Mouse (Mus musculus) embryonic facial prominence, embryonic 13.5 days (tissue): ENCODE data around the gene Fam57b. TPM values are rescaled to one million over a fixed set of nuclear protein-coding genes. Genes with fewer than 3 reads are reported as not detected.

Experiments
- ATAC-seq: fragments of 200-750 bp; cut with Nextera tagmentation; 2 replicates; pipeline ENCODE4 v1.8.0; 2017; ENCODE audit warnings: low read depth; ENCODE audit not compliant: insufficient number of reproducible peaks, insufficient read depth, low FRiP score, low TSS enrichment
- H3K27ac ChIP-seq: fragments of 300-500 bp; sonication (generic); 2 replicates; pipeline ENCODE4 v1.5.1; 2015; ENCODE audit warnings: moderate library complexity, mild to moderate bottlenecking, inconsistent platforms
- H3K27me3 ChIP-seq: fragments of 300-500 bp; sonication (generic); 2 replicates; pipeline ENCODE4 v1.6.1; 2015; ENCODE audit warnings: mild to moderate bottlenecking, inconsistent platforms
- H3K36me3 ChIP-seq: fragments of 300-500 bp; sonication (generic); 2 replicates; pipeline ENCODE4 v1.6.1; 2015; ENCODE audit warnings: mild to moderate bottlenecking, inconsistent platforms
- H3K4me1 ChIP-seq: fragments of 300-500 bp; sonication (generic); 2 replicates; pipeline ENCODE4 v1.6.1; 2015; ENCODE audit warnings: inconsistent platforms
- H3K4me2 ChIP-seq: fragments of 300-500 bp; sonication (generic); 2 replicates; pipeline ENCODE4 v1.6.1; 2015; ENCODE audit warnings: moderate library complexity, mild to moderate bottlenecking, inconsistent platforms
- H3K4me3 ChIP-seq: fragments of 300-500 bp; sonication (generic); 2 replicates; pipeline ENCODE4 v1.5.1; 2015; ENCODE audit warnings: mild to moderate bottlenecking, inconsistent platforms
- H3K9ac ChIP-seq: fragments of 300-500 bp; sonication (generic); 2 replicates; pipeline ENCODE4 v1.6.1; 2015; ENCODE audit warnings: mild to moderate bottlenecking, inconsistent platforms
- H3K9me3 ChIP-seq: fragments of 300-500 bp; sonication (generic); 2 replicates; pipeline ENCODE4 v1.6.1; 2016; ENCODE audit warnings: inconsistent platforms
- WGBS: fragments of 180-500 bp; shearing (Covaris S2); methylation state at CpG from one replicate; pipeline ENCODE4 v1.1.7; 2015; ENCODE audit warnings: mixed read lengths; 5-methylcytosine and 5-hydroxymethylcytosine counted together
- polyA plus RNA-seq: library from polyadenylated mRNA; unstranded; fragments of >200 nt; fragmentation: Nextera tagmentation; extraction: Ambion mirVana; gene quantifications from 2 replicates; pipeline ENCODE4 v1.2.1, GENCODE M21; 2015

The Fam57b gene
- polyA plus RNA-seq, 1 experiment from 2014 or later: 0.70 TPM

- Histone ChIP-seq H3K4me2 (no peak overlapping the region), H3K27ac (no peak overlapping the region), H3K9ac (no peak overlapping the region), H3K4me3 (no peak overlapping the region), H3K36me3 (no peaks in the 10 kb centered on the region), H3K4me1 (peaks cover 17% of the 10 kb centered on the region), H3K9me3 (peaks cover 6% of the 10 kb centered on the region; the same call in 1 of the 2 replicates), H3K27me3 (peaks cover 41% of the 10 kb centered on the region)
- WGBS: 84% methylated on average over 2 of the region's 2 CpGs
- no peak for ATAC-seq
Measured at GRCm38 (mm10) chr7:126845516-126845915, 48.0 kb downstream of the Fam57b start.

DNA sequence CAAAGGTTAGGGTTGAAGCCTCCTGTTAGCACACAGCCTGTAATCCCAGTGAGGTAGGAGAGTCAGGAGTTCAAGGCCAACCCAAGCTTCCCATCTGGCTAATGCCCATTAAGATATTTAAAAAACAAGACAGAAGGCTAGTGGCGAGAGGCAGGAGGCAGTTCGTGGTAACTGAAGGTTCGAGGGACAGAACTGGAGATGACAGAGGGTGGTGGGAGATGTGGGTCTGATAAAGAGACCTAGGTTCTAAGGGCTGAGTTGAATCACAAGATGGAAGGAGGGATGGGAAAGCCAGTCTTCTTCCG, 49.6 kb downstream of the Fam57b start, which contains the start of gene Doc2a:
Doc2a (plus strand) TSS at position 301 of the 305 bp plus-strand sequence.
- H3K4me3 ChIP-seq: peak within 1 kb of the TSS; percentile 56
- ATAC-seq: no peak
- WGBS: 26% methylated on average over 4 of the region's 4 CpGs
- peaks cover 45% of the 10 kb centered on the region for H3K27me3 ChIP-seq
- no peaks in the 10 kb centered on the region for H3K9me3 ChIP-seq
- H3K9ac ChIP-seq: peak within 1 kb of the TSS; percentile 75
- no peak within 1 kb of the TSS for H3K27ac ChIP-seq
- H3K4me1 ChIP-seq: peaks cover 29% of the 10 kb centered on the region
- peak within 1 kb of the TSS; percentile 100 for H3K4me2 ChIP-seq
- H3K36me3 ChIP-seq: peaks cover 6% of the 10 kb centered on the region

DNA sequence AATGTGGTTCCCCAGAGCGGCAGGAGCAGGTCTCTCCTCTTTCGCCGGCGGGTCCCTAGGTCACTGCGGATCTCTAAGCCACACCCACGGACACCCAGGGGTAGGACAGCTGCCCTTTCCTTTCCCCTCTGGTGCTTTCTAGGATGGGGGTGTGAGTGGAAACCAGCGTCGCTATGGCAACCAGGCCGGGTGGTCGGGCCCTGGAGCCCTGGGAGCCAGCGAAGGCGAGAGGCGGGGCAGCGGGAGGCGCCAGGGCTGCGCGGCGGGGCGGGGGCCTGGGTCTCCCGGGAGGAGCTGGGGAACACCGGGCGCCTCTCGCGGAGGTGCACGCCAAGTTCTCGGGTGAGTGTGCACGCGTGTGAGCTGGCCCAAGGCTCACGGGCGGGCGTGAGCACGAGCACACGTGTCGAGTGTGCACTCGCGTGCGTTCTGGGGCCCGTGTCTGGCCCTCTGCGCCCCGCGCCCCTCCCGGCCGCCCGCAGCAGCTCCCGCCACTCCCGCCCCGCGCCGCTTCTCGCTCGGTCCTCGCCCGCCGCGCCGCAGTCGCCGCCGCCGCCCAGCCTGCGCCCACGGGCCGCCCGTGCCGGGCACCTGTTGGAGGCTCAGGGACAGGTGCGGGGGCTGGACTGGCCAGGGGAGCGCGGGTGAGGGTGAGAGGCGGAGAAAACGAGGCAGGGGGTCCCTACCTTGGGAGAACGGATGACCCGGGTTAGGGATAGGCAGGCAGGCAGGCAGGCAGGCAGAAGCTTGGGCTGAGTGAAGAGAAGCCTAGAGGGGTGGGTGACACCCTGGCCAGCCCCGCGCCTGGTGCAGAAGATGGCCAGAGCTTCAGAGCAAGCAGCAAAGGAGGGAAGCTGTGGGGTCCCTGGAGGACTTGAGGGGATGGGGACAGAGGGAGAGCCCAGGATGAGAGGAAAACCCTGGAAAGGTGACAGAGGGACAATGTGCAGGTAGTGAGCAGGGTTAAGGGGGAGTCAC, 50.2 kb downstream of the Fam57b start:
- Histone ChIP-seq H3K27me3 (peaks cover 45% of the 10 kb centered on the region), H3K4me2 (peak overlapping the region; percentile 100), H3K27ac (no peak overlapping the region), H3K36me3 (peaks cover 12% of the 10 kb centered on the region), H3K4me3 (peak overlapping the region; percentile 56), H3K4me1 (peaks cover 29% of the 10 kb centered on the region), H3K9ac (peak overlapping the region; percentile 75), H3K9me3 (no peaks in the 10 kb centered on the region)
- WGBS: 2% methylated on average over 67 of the region's 74 CpGs
- no peak for ATAC-seq

GRCm38 (mm10) chr7:126848794-126849193, 51.3 kb downstream of the Fam57b start:
- Histone ChIP-seq H3K9ac (peak overlapping the region; percentile 75), H3K4me2 (peak overlapping the region; percentile 100), H3K9me3 (no peaks in the 10 kb centered on the region), H3K36me3 (peaks cover 23% of the 10 kb centered on the region), H3K27ac (no peak overlapping the region), H3K27me3 (peaks cover 45% of the 10 kb centered on the region), H3K4me1 (peaks cover 29% of the 10 kb centered on the region), H3K4me3 (peak overlapping the region; percentile 56)
- ATAC-seq: no peak
- 20% methylated on average over 10 of the region's 10 CpGs for WGBS

DNA sequence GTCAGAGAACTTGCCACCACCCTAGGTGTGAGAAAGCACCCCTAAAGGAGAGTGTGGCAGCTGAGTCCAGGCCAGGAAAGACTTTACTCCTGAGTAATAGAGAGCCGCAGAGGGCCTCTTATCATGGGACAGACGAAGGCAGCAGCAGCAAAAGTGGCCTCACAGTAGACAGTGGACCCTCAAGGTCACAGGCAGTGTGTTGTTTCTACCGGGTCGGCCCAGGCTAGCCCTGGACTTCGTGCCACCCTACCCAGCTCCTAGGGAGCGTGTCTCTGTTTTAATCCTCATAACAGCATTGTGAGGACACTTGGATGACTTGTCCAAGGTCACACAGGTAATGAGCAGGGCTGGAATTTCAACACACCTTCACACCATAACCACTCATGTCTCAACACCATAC, 52.7 kb downstream of the Fam57b start:
- no peak overlapping the region for H3K4me2 ChIP-seq
- H3K9ac ChIP-seq: no peak overlapping the region
- peaks cover 45% of the 10 kb centered on the region for H3K27me3 ChIP-seq
- ATAC-seq: no peak
- H3K4me3 ChIP-seq: no peak overlapping the region
- WGBS: 87% methylated on average over 6 of the region's 6 CpGs
- H3K27ac ChIP-seq: no peak overlapping the region
- peaks cover 29% of the 10 kb centered on the region for H3K4me1 ChIP-seq
- H3K9me3 ChIP-seq: no peaks in the 10 kb centered on the region
- peaks cover 37% of the 10 kb centered on the region for H3K36me3 ChIP-seq

- no peaks in the 10 kb centered on the region for H3K9me3 ChIP-seq
- peaks cover 45% of the 10 kb centered on the region for H3K27me3 ChIP-seq
- no peak for ATAC-seq
- no peak overlapping the region for H3K4me2 ChIP-seq
- peaks cover 47% of the 10 kb centered on the region for H3K36me3 ChIP-seq
- no peak overlapping the region for H3K27ac ChIP-seq
- WGBS: 23% methylated on average over 12 of the region's 12 CpGs
- no peak overlapping the region for H3K4me3 ChIP-seq
- peak overlapping the region; percentile 54; the same call in 1 of the 2 replicates for H3K9ac ChIP-seq
- peaks cover 29% of the 10 kb centered on the region for H3K4me1 ChIP-seq
Measured at GRCm38 (mm10) chr7:126851192-126851591, 53.7 kb downstream of the Fam57b start.

- H3K27me3 ChIP-seq: peaks cover 25% of the 10 kb centered on the region
- 90% methylated on average over 5 of the region's 5 CpGs for WGBS
- no peak overlapping the region for H3K4me2 ChIP-seq
- no peaks in the 10 kb centered on the region for H3K9me3 ChIP-seq
- H3K27ac ChIP-seq: no peak overlapping the region
- H3K4me3 ChIP-seq: no peak overlapping the region
- ATAC-seq: no peak
- peaks cover 69% of the 10 kb centered on the region for H3K36me3 ChIP-seq
- no peak overlapping the region for H3K9ac ChIP-seq
- H3K4me1 ChIP-seq: peaks cover 23% of the 10 kb centered on the region
Measured at GRCm38 (mm10) chr7:126853454-126853853, 56.0 kb downstream of the Fam57b start.

DNA sequence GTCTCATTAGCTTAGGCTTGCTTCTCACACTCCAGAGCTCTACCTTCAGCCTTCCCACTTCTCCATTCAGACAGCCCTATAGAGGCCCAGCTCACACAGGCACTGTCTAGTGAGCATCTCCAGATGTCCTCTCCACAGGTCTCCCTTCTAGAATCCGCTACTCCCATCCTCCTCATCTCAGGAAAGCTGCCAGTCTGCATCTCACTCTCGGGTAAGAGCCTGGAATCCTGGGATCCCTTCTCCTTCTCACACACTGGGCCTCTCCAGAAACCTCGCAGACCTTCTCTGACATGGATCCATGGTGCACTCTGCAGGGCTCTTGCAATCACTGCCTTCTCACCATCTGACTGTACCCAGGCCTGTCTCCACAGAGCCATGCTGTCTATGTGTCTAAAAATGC, 58.2 kb downstream of the Fam57b start:
- Histone ChIP-seq H3K9ac (no peak overlapping the region), H3K4me1 (peaks cover 23% of the 10 kb centered on the region), H3K27ac (no peak overlapping the region), H3K9me3 (no peaks in the 10 kb centered on the region), H3K4me3 (no peak overlapping the region), H3K36me3 (peaks cover 86% of the 10 kb centered on the region), H3K27me3 (peaks cover 3% of the 10 kb centered on the region; the same call in 1 of the 2 replicates), H3K4me2 (no peak overlapping the region)
- WGBS: 86% methylated on average over 3 of the region's 3 CpGs
- ATAC-seq: no peak

- 70% methylated on average over 9 of the region's 9 CpGs for WGBS
- no peaks in the 10 kb centered on the region for H3K27me3 ChIP-seq
- 0 out of 2 replicates have a peak overlapping the region, but pooled peaks have one; percentile 21 for H3K9ac ChIP-seq
- H3K4me2 ChIP-seq: no peak overlapping the region
- peaks cover 82% of the 10 kb centered on the region for H3K36me3 ChIP-seq
- peaks cover 19% of the 10 kb centered on the region for H3K4me1 ChIP-seq
- no peak overlapping the region for H3K27ac ChIP-seq
- no peak for ATAC-seq
- H3K4me3 ChIP-seq: no peak overlapping the region
- no peaks in the 10 kb centered on the region for H3K9me3 ChIP-seq
Measured at GRCm38 (mm10) chr7:126856741-126857420, 59.4 kb downstream of the Fam57b start.

GRCm38 (mm10) chr7:126860987-126861386, 63.5 kb downstream of the Fam57b start:
- H3K4me3 ChIP-seq: peak overlapping the region; percentile 74
- peaks cover 67% of the 10 kb centered on the region for H3K36me3 ChIP-seq
- peak overlapping the region; percentile 85 for H3K9ac ChIP-seq
- H3K4me2 ChIP-seq: peak overlapping the region; percentile 86
- WGBS: 65% methylated on average over 5 of the region's 5 CpGs
- H3K9me3 ChIP-seq: no peaks in the 10 kb centered on the region
- ATAC-seq: no peak
- no peaks in the 10 kb centered on the region for H3K27me3 ChIP-seq
- H3K4me1 ChIP-seq: peaks cover 41% of the 10 kb centered on the region
- H3K27ac ChIP-seq: 0 out of 2 replicates have a peak overlapping the region, but pooled peaks have one; percentile 62

DNA sequence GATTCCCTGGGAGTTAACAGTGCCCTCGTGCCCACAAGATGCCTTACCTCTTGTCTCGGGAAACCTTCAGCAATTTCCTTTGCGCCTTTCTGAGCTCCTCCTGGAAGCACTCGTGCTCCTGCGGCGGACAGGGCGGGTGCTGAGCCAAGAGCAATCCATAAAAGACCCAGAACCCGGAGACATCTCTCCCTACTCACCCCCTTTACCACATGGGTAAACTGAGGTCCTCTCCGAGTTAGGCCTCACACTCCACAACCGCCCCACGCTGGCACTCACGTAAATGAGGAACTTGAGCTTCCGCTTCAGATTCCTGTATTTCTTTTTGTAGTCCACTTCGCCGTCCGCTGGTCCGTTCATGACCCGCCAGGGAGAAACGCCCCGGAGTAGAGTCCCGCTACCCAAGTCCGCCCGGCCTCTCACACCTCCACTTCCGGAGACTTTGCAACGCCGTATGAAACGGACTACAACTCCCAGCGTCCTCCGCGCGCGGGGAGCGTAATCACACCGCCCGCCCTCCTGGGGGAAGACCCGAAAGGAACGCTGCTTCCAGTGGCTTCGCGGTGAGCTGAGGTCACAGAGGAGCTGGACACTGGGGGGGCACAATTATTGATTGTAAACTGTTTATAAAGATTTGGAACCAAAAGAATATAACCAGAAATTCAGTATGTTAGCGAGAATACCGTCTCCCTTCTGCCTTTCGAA, 64.1 kb downstream of the Fam57b start, which contains the start of gene Hirip3:
Hirip3 (plus strand) TSS at position 544 of the 702 bp plus-strand sequence.
- no peaks in the 10 kb centered on the region for H3K9me3 ChIP-seq
- peak within 1 kb of the TSS; percentile 86 for H3K4me2 ChIP-seq
- H3K9ac ChIP-seq: peak within 1 kb of the TSS; percentile 85
- H3K4me1 ChIP-seq: peaks cover 44% of the 10 kb centered on the region
- peak within 1 kb of the TSS; percentile 86 for H3K27ac ChIP-seq
- WGBS: 2% methylated on average over 42 of the region's 42 CpGs
- peaks cover 67% of the 10 kb centered on the region for H3K36me3 ChIP-seq
- H3K27me3 ChIP-seq: no peaks in the 10 kb centered on the region
- peak; percentile 78 for ATAC-seq
- peak within 1 kb of the TSS; percentile 74 for H3K4me3 ChIP-seq
